1 mouse cellular context compared by ENCODE assay signal in the genomic region with DNA sequence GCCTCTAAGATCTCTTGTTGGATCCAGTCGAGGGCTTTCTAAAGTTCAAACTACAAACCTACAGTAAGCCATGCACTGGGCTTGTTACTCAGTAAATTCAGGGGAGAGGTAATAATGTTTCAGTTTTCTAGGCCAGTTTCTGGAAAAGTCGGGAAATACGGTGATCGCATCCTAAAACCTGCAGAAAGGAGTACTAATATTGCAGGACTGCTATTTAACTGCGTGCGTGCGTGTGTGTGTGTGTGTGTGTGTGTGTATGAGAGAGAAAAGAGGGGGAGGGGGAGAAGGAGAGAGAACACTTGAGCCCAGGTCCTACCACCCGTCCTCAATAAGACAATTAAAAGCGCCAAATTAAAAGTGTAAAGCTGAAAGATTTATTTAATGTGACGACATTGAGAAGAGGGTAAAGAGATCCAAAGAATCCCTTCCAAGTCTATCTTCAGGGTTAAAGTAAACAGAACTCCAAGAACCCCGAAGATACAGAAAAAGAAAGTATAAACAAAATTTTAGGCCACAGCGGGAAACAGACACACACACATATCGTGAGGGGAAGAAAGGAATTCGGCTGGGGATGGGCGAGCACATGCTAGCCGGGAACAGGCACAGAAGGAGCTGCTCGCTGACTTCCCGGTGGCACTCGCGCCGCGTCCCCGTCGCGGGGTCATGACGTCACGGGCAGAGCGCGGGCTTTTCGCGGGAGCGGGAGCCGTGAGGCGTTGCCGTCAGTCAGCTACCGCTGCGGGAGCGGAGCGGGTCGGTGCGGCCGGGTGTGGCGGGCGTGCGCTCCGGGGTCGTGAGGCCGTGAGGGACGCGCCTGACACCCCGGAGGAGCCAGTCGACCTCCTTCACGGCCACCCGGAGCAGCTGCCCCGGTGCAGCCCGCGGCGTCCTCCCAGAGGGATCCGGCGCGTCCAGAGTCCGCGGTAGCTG.
A peak's percentile ranks its signal among the peaks of the same experiment; 100 is the strongest.
TF ChIP-seq lines count a peak whose summit lies in the region.

Gene Brca2 (plus strand): TSS at position 694 of the 930 bp plus-strand sequence.

TF ChIP-seq in CH12.LX, 34 proteins besides CTCF, POLR2A, EP300 and RAD21 (continued from another document):
- TF ChIP-seq JUND (conservative IDR thresholded peaks at IDR 0.05; ENCODE audit: low read depth, low read length) (peak; percentile 36; the same call in 1 of the 2 replicates), BHLHE40 (IDR thresholded peaks at IDR 0.05; ENCODE audit: low read depth, low read length) (peak; percentile 40; the same call in 1 of the 2 replicates), MYC (IDR thresholded peaks at IDR 0.05; ENCODE audit: low read depth, low read length) (peak; percentile 99), KAT2A (IDR thresholded peaks at IDR 0.05; ENCODE audit: insufficient replicate concordance, low read length) (peak; percentile 87), ETS1 (conservative IDR thresholded peaks at IDR 0.05; ENCODE audit: low read depth, low read length) (no peak), CHD1 (IDR thresholded peaks at IDR 0.05; ENCODE audit: low read depth, low read length) (peak; percentile 70; the same call in 1 of the 2 replicates), PAX5 (IDR thresholded peaks at IDR 0.05; ENCODE audit: low read length) (no peak), SMC3 (IDR thresholded peaks at IDR 0.05; ENCODE audit: low read depth, low read length) (no peak; the same call in 1 of the 2 replicates), ELF1 (IDR thresholded peaks at IDR 0.05; ENCODE audit: low read depth, low read length) (peak; percentile 89), USF1 (IDR thresholded peaks at IDR 0.05; ENCODE audit: low read depth, low read length) (no peak), HCFC1 (IDR thresholded peaks at IDR 0.05; ENCODE audit: low read depth, low read length) (peak; percentile 87), ZNF384 (IDR thresholded peaks at IDR 0.05; ENCODE audit: low read depth, low read length) (no peak), NRF1 (IDR thresholded peaks at IDR 0.05; ENCODE audit: low read depth, low read length) (peak; percentile 50), MAZ (IDR thresholded peaks at IDR 0.05; ENCODE audit: low read depth, low read length) (peak; percentile 63; the same call in 1 of the 2 replicates), ZC3H11A (IDR thresholded peaks at IDR 0.05; ENCODE audit: low read depth, low read length) (no peak), NELFE (IDR thresholded peaks at IDR 0.05; ENCODE audit: low read depth, low read length) (peak; percentile 90), MAFK (IDR thresholded peaks at IDR 0.05; ENCODE audit: insufficient replicate concordance, low read length) (no peak), E2F4 (IDR thresholded peaks at IDR 0.05; ENCODE audit: insufficient replicate concordance, low read depth, low read length) (peak; percentile 94; the same call in 1 of the 2 replicates), USF2 (conservative IDR thresholded peaks at IDR 0.05; ENCODE audit: low read depth, low read length) (no peak), ZMIZ1 (IDR thresholded peaks at IDR 0.05; ENCODE audit: low read depth, low read length) (peak; percentile 85)
